Mouse (Mus musculus) right cerebral cortex, postnatal 36 days (tissue): ENCODE results near the gene Cryab.

ENCODE experiments used
- DNase-seq, 2 experiments: peaks; one replicate each; pipeline ENCODE4 v3.0.0; 2022; ENCODE audit warnings: low spot score in 2 of 2, mixed read lengths in 1 of 2

Gene Cryab

DNA sequence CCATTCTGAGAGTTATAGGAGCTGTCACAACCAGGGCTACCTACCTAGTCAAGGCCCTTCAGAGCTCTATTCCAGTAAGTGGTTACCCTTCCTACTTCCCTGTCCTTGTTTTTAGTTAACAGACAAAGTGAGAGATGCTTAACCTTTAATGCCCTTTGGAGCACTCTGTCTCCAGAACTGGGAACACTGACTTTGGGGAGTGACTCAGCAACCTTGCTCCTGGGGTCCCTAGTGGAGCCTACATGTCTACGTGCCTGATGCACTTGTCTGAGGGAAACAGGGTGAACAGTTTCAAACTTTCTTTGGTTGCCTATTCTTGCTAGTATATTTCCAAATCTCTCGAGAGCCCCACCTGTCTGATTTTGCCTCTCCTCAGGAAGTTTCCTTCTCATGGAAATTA is 8.4 kb upstream of the Cryab start:
- no peak for DNase-seq

DNA sequence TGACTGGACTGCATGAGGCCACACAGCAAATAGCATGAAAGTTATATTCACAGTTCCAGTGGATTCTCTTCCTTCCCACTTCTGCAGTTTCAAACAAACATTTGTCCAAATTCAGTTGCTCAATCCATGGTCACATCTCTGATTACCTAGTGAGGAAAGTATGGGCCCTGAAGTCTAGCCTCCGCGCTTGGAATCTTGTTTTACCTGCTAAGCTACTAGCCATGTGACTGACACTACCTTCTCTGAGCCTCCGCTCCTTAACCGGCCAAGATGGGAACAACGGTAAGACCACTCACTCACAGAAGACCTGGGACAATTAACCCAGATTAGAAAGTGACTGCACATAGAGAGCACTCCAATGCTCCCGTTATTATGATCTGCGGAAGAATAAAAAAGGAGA is 5.3 kb upstream of the Cryab start:
- no peak for DNase-seq

DNA sequence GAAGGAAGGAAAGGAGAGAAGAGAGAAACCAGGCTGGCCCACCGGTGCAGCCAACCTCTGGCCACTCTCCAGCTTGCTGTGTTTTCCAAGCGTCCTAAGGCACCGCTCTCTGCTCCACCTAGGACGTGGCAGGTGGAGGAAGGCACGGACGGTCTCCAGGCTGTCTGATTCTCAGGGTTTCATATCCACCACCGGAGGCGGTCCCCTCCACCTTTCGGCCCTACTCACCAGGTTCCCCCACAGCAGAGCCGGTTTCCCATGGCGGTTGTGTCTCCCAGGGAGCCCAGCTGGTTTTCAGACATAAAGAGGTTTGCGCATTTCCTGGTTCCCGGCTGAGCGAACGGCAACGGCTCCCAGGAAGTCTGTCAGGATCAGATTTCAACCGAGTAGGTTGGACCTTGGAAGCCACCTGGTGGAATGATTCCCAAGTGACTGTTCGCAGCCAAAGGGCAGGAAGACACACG is 4.9 kb upstream of the Cryab start, which contains the start of gene 2310030G06Rik:
2310030G06Rik (minus strand) TSS at position 323 of the 464 bp plus-strand sequence.
- DNase-seq = no peak

DNA sequence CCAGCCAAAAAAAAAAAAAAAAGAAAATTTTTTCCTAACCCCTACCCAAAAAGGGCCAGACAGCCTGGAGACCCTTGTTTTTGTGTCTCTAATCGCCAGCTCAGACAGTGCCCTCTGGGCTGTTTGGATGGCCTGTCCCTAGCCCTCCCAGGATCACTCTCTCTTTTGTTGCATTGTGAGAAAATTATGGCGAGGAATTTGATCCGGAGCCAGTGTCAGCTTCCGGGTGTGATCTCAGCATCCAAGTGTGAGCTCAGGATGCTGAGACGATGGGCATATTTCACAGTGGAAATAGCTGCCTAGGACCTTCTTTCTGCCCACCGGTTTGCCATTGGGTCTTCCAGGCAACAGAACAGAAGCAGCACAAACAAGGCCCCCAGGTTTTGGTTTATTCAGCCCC is 419 bp upstream of the Cryab start:
- DNase-seq = no peak

DNA sequence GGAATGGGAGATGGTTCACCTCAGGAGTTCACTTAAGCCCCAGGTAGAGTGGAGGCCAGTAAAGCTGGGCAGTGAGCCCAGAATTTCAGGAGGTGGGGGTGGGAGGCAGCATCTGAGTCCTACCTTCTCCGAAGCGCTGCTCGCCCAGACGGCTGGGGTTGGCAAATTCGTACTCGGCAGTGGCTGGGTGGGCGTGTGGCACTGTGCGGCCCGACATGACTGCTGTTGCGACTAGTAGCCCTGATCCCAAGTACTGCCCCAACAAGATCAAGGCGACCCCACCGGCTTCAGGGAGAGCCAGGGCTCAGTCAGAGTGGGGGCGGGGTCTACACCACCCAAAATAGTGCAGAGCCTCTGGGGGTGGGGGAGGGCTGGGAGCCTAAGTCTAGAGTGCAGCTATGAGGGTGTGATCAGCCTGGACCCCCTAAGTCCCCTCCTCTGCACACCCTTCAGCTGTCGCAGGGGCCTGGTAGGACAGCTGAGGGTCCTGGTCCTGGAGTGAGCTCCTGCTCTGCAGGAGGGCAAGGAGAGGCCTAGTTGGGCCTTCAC is 1.0 kb downstream of the Cryab start, which contains the start of gene Hspb2:
Hspb2 (minus strand) TSS at position 301 of the 549 bp plus-strand sequence.
- DNase-seq = no peak

DNA sequence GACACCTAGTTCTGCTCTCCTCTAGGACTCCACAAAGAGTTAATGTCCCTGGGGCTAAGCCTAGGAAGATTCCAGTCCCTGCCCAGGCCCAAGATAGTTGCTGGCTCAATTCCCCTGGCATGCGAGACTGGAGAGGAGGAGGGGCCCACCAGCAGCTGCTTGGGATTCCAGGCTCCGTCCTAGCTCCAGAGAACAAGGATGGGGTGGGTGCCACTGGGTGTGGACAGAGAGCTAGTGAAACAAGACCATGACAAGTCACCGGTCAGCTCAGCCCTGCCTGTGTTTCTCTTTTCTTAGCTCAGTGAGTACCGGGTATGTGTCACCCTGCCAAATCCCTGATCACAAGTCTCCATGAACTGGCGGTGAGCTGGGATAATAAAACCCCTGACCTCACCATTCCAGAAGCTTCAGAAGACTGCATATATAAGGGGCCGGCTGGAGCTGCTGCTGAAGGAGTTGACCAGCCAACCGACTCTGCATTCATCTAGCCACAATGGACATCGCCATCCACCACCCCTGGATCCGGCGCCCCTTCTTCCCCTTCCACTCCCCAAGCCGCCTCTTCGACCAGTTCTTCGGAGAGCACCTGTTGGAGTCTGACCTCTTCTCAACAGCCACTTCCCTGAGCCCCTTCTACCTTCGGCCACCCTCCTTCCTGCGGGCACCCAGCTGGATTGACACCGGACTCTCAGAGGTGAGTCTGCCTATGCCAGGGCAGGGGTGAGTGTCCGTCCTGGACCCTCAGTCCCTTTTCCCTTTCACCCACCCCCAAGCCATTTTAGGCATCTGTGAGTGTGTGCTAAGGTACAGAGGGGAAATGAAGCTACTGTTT is 1.9 kb downstream of the Cryab start:
- DNase-seq = peak; percentile 57 to 71

DNA sequence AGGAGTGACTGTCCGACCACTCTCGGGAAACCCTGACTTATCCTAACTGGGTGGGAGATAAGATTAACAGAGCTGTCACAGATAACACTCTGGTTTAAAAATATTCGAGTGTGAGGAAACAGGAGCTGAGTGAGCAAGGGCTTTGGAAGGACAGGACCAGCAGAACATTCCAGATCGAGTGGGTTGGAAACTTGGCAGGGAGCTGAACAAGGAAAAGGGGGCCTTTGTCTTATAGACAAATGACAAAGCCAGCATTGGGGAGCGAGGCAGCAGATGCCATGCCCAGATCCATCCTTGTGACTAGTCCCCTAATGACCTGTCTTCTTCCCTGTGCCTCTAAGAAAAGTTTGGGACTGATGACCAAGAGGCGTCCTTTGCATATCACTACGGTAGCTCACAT is 2.8 kb downstream of the Cryab start:
- DNase-seq = no peak

DNA sequence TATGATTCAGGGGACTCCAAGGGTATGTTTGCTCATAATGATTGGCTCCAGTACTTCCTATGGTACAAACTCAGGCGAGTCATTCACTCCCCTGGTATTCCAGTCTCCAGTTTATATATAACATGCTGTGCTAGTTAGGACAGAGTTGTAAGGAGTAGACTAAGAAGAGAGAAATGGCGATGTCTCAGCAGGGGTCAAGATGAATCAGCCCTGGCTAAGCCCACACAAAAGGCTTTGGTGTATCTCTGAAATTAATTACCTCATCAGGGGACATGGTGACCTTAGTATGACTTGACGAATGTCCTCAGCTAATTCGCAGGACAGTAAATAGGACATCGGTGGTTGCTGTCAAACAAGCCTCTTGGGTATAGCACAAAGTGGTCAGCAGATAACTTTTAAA is 5.6 kb downstream of the Cryab start:
- DNase-seq = no peak

DNA sequence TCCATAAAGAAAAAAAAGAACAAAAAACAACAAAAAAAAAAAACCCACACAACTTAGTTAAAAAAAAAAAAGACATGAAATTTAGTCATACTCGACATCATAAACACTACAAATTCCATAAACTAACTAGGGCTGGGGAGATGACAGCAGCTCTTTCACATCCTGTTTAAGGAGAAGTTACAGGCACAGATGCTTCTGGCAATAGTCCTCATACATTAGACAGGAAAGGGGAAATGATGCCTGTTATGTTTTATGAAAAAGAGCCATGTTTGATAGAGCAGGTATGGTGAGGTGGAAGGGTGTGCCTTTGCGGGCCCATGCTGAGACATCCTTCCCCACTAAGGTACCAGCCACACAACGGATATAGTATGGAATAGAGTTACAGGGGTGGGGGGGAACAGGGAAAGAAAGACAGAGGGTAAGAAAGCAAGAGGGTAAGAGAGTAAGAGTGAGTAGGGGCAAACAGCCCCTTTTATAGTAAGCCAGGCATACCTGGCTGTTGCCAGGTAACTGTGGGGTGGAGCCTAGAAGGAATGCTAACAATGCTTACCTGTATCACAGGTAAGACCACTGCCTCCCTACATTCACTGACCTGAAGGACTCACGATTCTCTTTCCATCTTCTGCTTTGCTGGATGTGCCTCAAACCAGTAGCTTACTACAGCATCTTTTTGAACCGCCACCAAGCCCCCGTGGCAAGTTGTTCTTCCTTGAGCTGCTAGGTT is 10.6 kb downstream of the Cryab start:
- DNase-seq = no peak

DNA sequence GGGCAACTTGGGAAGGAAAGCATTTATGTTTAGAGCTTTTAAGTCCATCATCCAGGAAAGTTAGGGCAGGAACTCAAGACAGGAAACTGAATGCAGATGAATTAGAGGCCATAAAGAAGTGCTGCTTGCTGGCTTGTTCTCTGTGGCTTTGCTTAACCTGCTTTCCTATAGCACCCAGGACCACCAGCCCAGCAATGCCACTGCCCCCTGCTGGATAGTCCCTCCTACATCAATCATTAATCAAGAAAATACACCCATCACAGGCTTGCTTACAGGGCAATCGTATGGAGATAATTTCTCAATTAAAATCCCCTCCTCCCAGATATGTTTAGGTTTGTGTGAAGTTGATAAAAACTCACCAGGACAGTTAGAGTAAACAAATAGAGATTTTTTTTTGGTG is 12.2 kb downstream of the Cryab start:
- no peak for DNase-seq

DNA sequence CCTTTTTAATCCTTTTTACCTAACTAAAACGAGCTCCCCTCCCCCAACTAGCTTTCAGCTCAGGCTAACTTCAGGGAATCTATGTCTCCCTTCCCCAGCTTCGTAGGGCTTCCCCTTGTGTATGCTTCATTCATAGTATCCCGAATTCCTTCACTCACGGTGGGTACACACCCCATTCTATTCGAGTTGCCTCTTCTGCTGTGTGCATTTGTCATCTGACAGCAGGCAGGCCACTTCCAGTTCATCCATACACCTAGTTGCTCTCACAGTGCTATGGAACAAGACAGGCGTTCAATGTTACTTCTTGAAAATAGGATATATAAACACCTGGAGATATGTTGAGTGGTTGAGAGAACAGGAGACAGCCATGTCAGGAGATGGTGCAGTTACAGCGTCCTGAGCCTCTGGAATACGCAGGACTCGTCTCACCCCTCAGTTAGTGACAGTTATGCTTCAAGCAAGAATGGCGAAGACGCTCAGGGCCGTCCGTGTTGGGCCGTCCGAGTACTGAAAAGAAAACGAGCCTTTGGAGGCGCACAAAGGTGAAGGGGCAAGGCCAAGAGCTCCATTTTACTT is 16.5 kb downstream of the Cryab start:
- DNase-seq = no peak

DNA sequence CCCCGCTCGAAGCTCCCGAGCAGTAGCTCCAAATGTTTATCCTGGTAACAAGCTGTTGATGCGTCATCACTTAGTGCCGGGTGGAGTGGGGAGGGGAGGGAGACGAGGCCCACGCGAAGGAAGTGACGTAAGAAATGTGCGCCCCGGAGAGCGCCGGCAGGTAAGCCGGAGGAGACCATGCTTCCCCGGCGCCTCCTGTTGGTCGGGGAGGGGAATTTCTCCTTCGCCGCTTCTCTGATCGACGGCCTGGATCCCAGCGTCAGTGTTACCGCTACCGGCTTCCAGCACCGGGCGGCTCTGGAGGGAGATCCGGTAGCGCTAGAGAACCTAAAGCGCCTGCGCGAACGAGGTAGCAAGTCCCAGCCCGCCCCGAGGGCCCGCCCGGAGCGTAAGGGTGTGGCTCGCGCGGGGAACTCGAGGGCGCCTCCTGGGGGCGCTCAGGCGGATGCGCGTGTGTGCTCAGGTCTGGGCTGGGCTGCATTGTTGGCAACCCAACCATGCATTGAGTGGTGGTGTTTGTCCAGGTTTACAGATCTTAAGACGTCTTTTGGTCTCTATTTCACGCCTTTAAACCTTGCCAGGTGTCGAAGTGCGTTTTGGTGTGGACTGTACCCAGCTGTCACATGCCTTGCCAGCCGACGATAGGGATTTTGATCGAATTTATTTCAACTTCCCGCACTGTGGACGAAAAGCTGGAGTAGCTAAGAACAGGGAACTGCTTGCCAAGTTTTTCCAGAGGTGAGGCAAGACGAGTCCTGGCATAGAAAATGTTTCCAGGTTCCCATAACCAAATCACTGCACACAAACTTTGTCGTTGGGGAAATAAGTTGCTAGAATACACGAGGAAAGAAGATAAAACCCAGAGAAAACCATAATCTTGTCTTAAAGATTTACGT is 17.2 kb downstream of the Cryab start, which contains the start of gene Fdxacb1:
Fdxacb1 (plus strand) TSS at position 130 of the 896 bp plus-strand sequence.
- peak; percentile 98 to 99 for DNase-seq

DNA sequence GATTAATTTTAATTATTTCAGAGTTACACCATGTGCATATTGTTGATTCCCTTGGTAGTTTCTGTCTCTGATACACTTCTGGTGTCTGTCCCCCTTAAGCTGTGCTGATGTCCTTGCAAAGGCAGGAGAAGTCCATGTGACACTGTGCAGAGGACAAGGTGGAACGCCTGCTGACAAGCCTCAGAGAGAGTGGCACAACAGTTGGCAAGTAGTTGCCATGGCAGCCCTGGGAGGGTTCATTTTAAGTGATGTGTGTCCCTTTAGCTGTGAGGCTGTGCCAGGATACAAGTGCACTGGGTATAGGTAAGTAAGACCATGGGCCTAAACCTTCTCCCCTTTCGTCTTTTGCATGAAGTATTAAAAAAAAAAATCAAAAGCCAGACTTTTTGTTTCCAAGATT is 18.9 kb downstream of the Cryab start:
- DNase-seq = no peak

DNA sequence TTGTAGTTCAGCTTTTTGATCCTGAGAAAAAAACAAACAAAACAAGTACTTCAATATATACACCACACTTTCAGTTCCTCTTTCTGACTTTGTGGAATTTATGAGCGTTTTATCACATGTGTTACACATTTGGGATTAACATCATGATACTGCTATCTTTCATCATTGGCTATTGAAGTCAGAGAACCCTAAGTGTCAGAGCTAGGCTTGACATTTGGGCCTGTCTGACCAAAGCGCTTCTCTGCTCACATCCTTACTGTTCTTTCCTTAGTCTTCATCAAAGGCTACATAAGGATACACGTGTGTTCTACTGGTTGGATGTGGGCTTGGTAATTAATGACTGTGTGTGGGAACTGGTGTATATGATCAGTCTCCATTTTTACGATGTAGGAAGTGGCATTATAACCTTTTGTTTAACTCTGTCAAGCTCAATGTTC is 22.9 kb downstream of the Cryab start:
- DNase-seq = no peak

DNA sequence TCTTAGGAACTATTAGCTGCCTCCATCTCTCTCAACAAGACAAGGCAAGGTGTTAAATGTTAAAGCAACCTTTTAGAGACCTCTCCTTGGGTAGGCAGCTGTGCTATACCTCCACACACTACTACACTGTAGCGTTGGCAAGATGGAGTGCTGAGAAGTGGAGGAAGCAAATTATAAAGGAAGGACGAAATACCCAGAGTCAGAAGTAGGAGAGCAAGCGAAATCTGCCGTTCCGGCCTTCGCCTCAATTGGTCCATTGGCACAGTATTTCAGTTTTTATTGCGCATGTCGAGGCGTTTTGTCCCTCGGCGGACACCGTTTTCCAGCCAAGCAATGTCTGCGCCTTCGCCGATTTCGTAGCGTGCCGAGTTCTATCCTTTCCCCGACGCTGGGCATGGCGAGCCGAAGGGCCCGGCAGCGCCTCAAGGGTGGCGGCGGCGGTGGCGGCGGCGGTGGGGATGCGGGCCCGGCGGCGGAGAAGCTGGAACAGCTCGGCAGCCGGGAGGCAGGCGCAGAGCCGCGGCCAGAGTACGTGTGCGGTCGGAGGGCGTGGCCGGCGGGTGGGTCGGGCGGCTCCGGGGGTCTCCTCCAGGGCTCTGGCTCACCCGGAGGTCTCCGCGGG is 24.0 kb downstream of the Cryab start, which contains the start of the genes Alg9 and 1110032A03Rik:
Alg9 (plus strand) TSS at position 29 of the 622 bp plus-strand sequence.
1110032A03Rik (minus strand) TSS at position 530 of the 622 bp plus-strand sequence.
- DNase-seq = peak; percentile 82 to 84

DNA sequence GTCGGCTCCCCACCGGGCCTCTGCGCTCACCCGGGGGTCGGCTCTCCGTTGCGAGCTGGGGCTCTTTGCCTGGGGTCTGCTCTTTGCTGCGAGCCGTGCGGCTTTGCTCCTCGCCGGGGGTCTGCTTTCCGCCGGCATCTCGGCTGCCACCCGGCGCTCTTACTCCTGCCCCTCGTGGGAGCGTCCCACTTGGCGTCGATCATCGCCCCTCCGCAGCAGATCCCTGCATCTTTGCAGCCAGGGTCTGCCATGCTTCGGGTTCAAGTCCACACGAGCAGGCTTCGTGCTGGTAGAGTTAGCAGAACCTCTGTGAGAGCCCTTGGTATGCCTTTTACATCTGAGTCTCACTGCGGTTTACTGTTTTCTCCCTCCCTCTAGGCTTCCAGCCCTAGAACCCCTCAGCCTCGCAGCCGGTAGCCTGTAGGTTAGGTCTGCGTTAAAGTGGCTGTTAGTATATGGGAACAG is 24.6 kb downstream of the Cryab start:
- no peak for DNase-seq

DNA sequence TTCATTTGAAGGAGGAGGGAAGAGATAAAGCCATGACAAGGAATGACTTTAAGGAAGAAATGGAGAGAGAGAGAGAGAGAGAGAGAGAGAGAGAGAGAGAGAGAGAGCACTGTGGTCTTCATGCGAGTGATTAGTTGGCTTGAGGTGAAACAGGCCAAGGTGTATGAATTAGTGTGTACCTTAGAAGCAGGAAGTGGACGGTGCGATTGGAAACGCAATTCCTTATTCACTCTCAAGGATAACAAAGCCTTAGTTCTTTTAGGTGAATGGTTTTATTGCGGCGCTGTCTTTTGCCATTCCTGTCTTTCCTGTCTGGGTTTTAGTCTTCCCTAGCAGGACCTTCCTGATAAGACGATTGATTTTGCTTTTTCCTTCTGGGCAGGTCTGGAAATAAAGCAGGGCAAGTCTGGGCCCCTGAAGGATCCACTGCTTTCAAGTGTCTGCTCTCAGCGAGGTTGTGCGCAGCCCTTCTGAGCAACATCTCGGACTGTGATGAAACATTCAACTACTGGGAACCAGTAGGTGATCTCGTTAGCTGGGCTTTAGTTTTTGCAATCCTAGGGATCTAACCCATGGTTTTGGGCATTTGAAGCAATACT is 25.1 kb downstream of the Cryab start:
- DNase-seq = no peak

DNA sequence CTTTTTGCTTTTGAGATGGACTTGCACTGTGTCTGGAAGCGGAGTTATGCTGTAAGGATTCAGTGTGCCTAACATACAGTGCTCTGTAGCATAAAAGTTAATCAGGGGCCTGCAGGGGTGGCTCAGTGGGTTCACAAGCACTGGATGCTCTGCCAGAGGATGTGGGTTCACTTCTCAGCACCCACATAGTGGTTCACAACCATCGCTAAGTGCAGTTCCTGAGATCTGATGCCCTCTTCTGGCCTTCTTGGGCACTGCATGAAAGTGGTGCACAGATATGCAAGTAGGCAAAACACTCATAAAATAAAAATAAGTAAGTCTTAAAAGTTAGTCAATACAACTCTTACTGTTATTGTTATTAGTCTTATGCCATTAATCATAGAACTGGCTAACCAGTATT is 31.0 kb downstream of the Cryab start:
- DNase-seq = no peak

DNA sequence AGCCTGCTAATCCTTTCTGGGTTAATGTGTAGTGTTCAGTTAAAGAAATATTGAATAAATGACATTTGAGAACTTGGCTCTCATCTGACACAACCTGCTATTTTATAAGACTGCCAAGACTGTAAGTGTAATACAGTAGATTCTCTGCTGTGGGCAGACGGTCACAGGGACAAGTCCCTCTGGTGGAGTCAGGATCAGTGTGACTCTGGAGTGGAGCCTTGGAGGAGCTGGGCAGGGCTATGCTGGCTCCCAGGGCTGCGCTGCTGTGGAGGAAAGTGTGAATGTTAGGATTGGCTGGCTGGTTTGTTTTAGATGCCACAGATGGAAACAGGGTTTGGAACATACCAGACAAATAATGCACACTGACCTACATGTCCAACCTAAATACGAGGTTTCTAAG is 44.1 kb downstream of the Cryab start:
- DNase-seq = no peak

DNA sequence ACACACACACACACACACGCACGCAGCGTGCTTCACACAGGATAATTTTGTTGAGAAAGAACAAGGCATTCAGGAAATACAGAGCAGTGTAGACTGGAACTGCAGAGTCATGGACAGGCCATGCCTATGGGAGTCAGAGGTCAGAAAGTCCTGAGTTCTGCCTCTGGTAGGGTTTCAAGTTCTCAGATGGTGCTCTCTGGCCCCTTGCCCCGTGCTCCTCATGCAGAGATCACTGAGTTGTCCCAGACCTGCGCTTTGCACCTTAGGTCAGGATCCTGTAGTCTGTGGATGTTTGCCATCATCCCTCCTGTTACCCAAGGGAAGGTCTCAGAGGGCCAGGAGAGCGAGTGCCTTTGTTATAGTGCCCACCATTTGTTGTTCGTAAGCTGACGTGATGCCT is 45.7 kb downstream of the Cryab start:
- DNase-seq = no peak
